Mouse (Mus musculus) small intestine, adult 2 months (tissue): ENCODE measurements at regions not wholly inside any gene's neighbourhood (a gene's known extent, or its start where the extent isn't known, plus 50 kb on each side); places are given as distances from the start of the nearest gene placed in this dataset.

ENCODE experiments used
- CTCF ChIP-seq: fragments of 200-500 bp; IDR thresholded peaks from 2 replicates; pipeline ENCODE4 v1.5.1; 2012; ENCODE audit warnings: low read depth, mild to moderate bottlenecking, control low read depth, inconsistent platforms, low read length, moderate library complexity, mixed read lengths; ENCODE audit not compliant: insufficient replicate concordance, insufficient read length; ENCODE audit errors: extremely low read depth
- POLR2A ChIP-seq: fragments of 200-500 bp; IDR thresholded peaks from 2 replicates; pipeline ENCODE4 v1.6.1; 2012; ENCODE audit warnings: low read depth, mild to moderate bottlenecking, control low read depth, inconsistent platforms, low read length, moderate library complexity

DNA sequence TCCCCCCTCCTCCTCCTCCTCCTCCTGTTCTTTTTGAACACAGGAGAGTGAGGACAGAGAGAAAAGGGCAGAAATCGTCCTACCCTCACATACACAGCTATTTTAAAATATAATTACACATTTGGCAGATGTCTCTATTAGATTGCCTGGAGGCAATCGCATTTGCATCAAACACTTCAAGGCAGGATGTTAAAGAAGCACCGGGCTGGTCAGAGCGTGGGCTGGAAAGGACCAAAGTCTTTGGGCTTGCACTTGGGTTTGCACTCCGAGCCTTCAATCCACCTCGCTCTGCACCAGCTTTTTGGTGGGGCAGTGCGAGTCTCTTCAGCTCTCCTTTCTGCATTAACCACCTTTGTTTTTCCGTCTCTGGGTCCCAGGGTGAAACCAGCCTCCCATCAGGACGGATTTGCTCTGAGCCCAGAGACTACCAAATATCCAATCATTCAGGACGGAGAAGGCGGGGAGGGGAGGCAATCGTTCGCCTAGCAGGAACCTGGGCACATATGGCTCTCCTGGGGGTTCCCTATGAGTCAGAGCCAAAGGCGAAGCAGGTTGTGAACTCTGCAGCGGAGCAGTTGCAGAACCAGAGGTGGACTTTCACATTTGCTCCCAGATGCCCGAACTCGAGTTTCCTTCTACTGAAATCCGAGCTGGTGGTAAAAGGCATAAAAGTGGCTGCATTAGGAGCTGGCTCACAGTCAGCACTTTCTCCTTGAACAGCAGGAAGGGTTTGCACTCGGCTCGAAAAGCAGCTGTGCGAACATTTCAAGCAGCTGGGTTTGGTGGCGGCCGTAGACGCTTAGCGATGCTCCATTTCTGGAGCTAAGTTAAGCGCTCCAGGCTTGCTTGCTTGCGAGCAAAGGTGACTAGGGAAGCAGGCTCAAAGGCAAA, 58.1 kb upstream of the Cpm start:
- TF ChIP-seq CTCF, result no peak
- no peak for TF ChIP-seq POLR2A
